ENCODE assay signal across 23 mouse cellular contexts in the genomic region with DNA sequence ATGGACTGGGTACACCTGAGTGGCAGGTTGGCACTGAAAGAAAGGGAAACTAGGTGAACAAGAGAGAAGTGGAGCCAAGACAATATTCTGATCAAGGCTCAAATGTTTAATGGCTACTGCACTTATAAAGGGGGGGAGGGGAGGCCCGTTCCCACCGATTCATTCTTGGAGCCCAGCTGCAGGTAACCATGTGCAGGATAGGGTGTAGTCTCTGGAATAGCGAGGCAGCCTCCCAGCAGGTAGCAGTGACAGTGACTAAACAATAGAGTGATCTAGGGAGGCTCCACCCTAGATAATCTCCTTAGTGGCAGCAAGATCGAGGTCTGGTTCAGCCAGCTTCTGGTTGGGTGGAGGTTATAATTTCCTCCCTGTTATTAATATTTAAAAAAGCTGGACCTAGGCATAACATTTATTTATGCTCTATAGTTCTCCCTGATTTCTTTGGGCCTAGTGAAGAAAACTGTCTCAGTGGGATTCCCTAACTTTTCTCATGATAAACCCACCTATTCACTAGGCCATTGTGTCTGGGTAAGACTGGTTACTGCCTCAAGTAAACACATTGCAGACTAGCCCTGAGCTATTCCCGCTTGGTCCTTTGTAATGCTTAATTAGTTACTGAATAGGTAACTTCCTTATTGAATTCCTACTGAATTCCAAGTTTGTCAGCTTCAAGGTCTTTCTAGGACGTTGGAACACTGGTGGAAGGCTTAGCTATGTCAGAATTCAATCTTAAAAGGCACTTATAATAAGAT.
DNase-seq lines count a peak whose midpoint lies in the region; ATAC-seq lines count a peak whose summit lies in the region.
"Had no signal": no experiment of that assay in that cellular context is flagged by ENCODE, and none has a peak within 500 bp of the region (broad histone marks: within the 10 kb centered on the region; RNA-seq: fewer than 3 reads in every experiment).

No protein-coding gene starts in this region.

- no peaks in the 10 kb centered on the region for H3K27me3 ChIP-seq in midbrain, embryonic 11.5 days (ENCODE audit: control insufficient read depth, insufficient read depth, low read length)
- no peaks in the 10 kb centered on the region for H3K27me3 ChIP-seq in midbrain, embryonic 10.5 days (ENCODE audit: low read depth, poor library complexity, severe bottlenecking)
- H3K27me3 ChIP-seq: embryonic facial prominence, embryonic 12.5 days; forebrain, embryonic 13.5 days; forebrain, embryonic 15.5 days; Patski had no signal

- H3K9ac ChIP-seq in midbrain, embryonic 11.5 days (ENCODE audit: low read length): no peak overlapping the region
- H3K9ac ChIP-seq: embryonic facial prominence, embryonic 12.5 days; forebrain, embryonic 13.5 days; forebrain, embryonic 15.5 days; forebrain, postnatal 0 days had no signal

- 72% methylated on average over 6 of the region's 6 CpGs for WGBS in midbrain, embryonic 11.5 days
- 73% methylated on average over 6 of the region's 6 CpGs for WGBS in midbrain, embryonic 10.5 days

- H3K4me1 ChIP-seq in midbrain, embryonic 11.5 days (ENCODE audit: control insufficient read depth, insufficient read depth, low read length): no peaks in the 10 kb centered on the region
- no peaks in the 10 kb centered on the region for H3K4me1 ChIP-seq in midbrain, embryonic 10.5 days
- H3K4me1 ChIP-seq: embryonic facial prominence, embryonic 10.5 days; embryonic facial prominence, embryonic 12.5 days; forebrain, embryonic 13.5 days; forebrain, embryonic 15.5 days had no signal

- H3K36me3 ChIP-seq in midbrain, embryonic 11.5 days (ENCODE audit: control insufficient read depth, insufficient read depth, low read length): no peaks in the 10 kb centered on the region
- no peaks in the 10 kb centered on the region for H3K36me3 ChIP-seq in midbrain, embryonic 10.5 days
- H3K36me3 ChIP-seq: embryonic facial prominence, embryonic 10.5 days; embryonic facial prominence, embryonic 12.5 days; forebrain, embryonic 15.5 days; G1E had no signal

- no peak overlapping the region for H3K4me3 ChIP-seq in midbrain, embryonic 11.5 days (ENCODE audit: low read depth, low read length)
- no peak overlapping the region for H3K4me3 ChIP-seq in midbrain, embryonic 10.5 days
- H3K4me3 ChIP-seq: embryonic facial prominence, embryonic 10.5 days; embryonic facial prominence, embryonic 12.5 days; forebrain, embryonic 13.5 days; forebrain, embryonic 15.5 days had no signal

- no peaks in the 10 kb centered on the region for H3K9me3 ChIP-seq in midbrain, embryonic 11.5 days (ENCODE audit: control insufficient read depth, low read length)
- H3K9me3 ChIP-seq in midbrain, embryonic 10.5 days (replicated peaks): no peaks in the 10 kb centered on the region
- H3K9me3 ChIP-seq: embryonic facial prominence, embryonic 10.5 days; embryonic facial prominence, embryonic 12.5 days; forebrain, embryonic 13.5 days; forebrain, embryonic 15.5 days; G1E had no signal

- no peak overlapping the region for H3K27ac ChIP-seq in midbrain, embryonic 11.5 days (ENCODE audit: low read depth, low read length)
- H3K27ac ChIP-seq in midbrain, embryonic 10.5 days (replicated peaks): no peak overlapping the region
- H3K27ac ChIP-seq: embryonic facial prominence, embryonic 10.5 days; embryonic facial prominence, embryonic 12.5 days; forebrain, embryonic 13.5 days; forebrain, embryonic 15.5 days had no signal

- ATAC-seq in midbrain, embryonic 11.5 days (ENCODE audit: low FRiP score): no peak
- ATAC-seq: activated CD4-positive, CD25-positive, alpha-beta regulatory T cell, adult 4 months; forebrain, embryonic 13.5 days; forebrain, embryonic 15.5 days; forebrain, postnatal 0 days; Patski had no signal

- no peak overlapping the region for H3K4me2 ChIP-seq in midbrain, embryonic 11.5 days
- H3K4me2 ChIP-seq: embryonic facial prominence, embryonic 12.5 days; forebrain, embryonic 13.5 days; forebrain, embryonic 15.5 days had no signal

- DNase-seq in midbrain, embryonic 11.5 days (ENCODE audit: low spot score, missing footprints): peak; percentile 35
- no peak for DNase-seq in midbrain, embryonic 10.5 days (ENCODE audit: low spot score)
- DNase-seq in ES-CJ7 (ENCODE audit: low read depth, low spot score) (peak; percentile 82), R1 (ENCODE audit: low read depth, low spot score) (peak; percentile 94)
- no peak for DNase-seq in thymus, adult 18-20 months
- DNase-seq in thymus, postnatal 14 days: no peak
- no peak for DNase-seq in gastrocnemius, postnatal 10 days
- DNase-seq: adrenal gland, adult 8-10 months; adrenal gland, postnatal 14 days; adrenal gland, postnatal 36 days; cerebellum, adult 11-12 months; cerebellum, adult 2 months; cerebellum, adult 9-10 months; cerebellum, postnatal 10 days; cerebellum, postnatal 25 days; forebrain, postnatal 0 days had no signal

Comparison
In these comparisons a context has a peak if more than half of its experiments do, and no peak if none do; other contexts are left out.
1. DNase-seq: peak in midbrain, embryonic 11.5 days (single experiment), ES-CJ7 (single experiment) and R1 (single experiment); none in midbrain, embryonic 10.5 days (single experiment), thymus, adult 18-20 months (0 of 2), thymus, postnatal 14 days (single experiment) and gastrocnemius, postnatal 10 days (single experiment).